Mouse (Mus musculus) gastrocnemius, postnatal 10 days (tissue): ENCODE results near the gene Cyp4f14. TPM values are rescaled to one million over a fixed set of nuclear protein-coding genes. Genes with fewer than 3 reads are reported as not detected.
"Not testable (repeated sequence)": the region's sequence is repeated elsewhere in the genome, so short reads cannot be mapped to it uniquely, and the experiment has no call there.

Experiments used
- DNase-seq: peaks from one replicate; pipeline ENCODE4 v3.0.0; 2021; ENCODE audit warnings: mixed read lengths
- total RNA-seq, 2 experiments: library from RNA; stranded (reverse); gene quantifications; 2 replicates each; pipeline ENCODE4 v1.2.3; 2021

Gene Cyp4f14
- total RNA-seq, 2 experiments from 2014 or later = 0.14 to 0.32 TPM

- peak; percentile 84 for DNase-seq
These were observed 25.6 kb downstream of the Cyp4f14 start, which contains the start of gene Zfp870 for GRCm38 (mm10) chr17:32891239-32892180. Gene Zfp870 (minus strand): TSS chr17:32891642.

GRCm38 (mm10) chr17:32890852-32891238 lies 26.3 kb downstream of the Cyp4f14 start:
- no peak for DNase-seq

GRCm38 (mm10) chr17:32889611-32890010 lies 27.5 kb downstream of the Cyp4f14 start:
- DNase-seq = no peak

GRCm38 (mm10) chr17:32880320-32881218 lies 36.6 kb downstream of the Cyp4f14 start:
- DNase-seq = no peak

GRCm38 (mm10) chr17:32878773-32879172 lies 38.4 kb downstream of the Cyp4f14 start:
- no peak for DNase-seq

GRCm38 (mm10) chr17:32877471-32878171 lies 39.5 kb downstream of the Cyp4f14 start:
- DNase-seq = no peak

- no peak for DNase-seq
These were observed 44.4 kb downstream of the Cyp4f14 start for GRCm38 (mm10) chr17:32872696-32873095.

- no peak for DNase-seq
These were observed 45.1 kb downstream of the Cyp4f14 start for GRCm38 (mm10) chr17:32872091-32872490.

- no peak for DNase-seq
These were observed 45.7 kb downstream of the Cyp4f14 start for GRCm38 (mm10) chr17:32871483-32871882.

GRCm38 (mm10) chr17:32867266-32867665 lies 49.9 kb downstream of the Cyp4f14 start:
- DNase-seq = not testable (repeated sequence)

GRCm38 (mm10) chr17:32856713-32857112 lies 60.4 kb downstream of the Cyp4f14 start:
- not testable (repeated sequence) for DNase-seq

Other genes with a start within 250 kb of the Cyp4f14 start
- not detected for gene Cyp4f15, start 231.7 kb downstream of the Cyp4f14 start, total RNA-seq
- gene Zfp871, start 129.1 kb downstream of the Cyp4f14 start, total RNA-seq = 10 to 100 TPM; 30.6 to 36.4 TPM
- gene Zfp811, start 107.4 kb downstream of the Cyp4f14 start, total RNA-seq = under 1 TPM; 0.77 to 0.87 TPM
- gene Zfp799, start 87.1 kb downstream of the Cyp4f14 start, total RNA-seq = 10 to 100 TPM in 1 of 2 experiments, 1 to 10 TPM in 1; 7.0 to 10.9 TPM
- gene Zfp870, start 25.7 kb downstream of the Cyp4f14 start, total RNA-seq = 1 to 10 TPM; 7.1 to 7.4 TPM
- gene Cyp4f13, start 30.1 kb upstream of the Cyp4f14 start, total RNA-seq = 10 to 100 TPM in 1 of 2 experiments, 1 to 10 TPM in 1; 7.6 to 11.1 TPM
- gene Zfp472, start 48.5 kb upstream of the Cyp4f14 start, total RNA-seq = 1 to 10 TPM; 2.5 to 3.0 TPM
- 1 to 10 TPM; 5.3 to 7.7 TPM for gene Zfp952, start 75.8 kb upstream of the Cyp4f14 start, total RNA-seq
- gene Zfp763, start 116.1 kb upstream of the Cyp4f14 start, total RNA-seq = 1 to 10 TPM; 5.0 to 6.3 TPM
- gene 4921501E09Rik, start 150.7 kb upstream of the Cyp4f14 start, total RNA-seq = not detected
- gene Zfp563, start 172.0 kb upstream of the Cyp4f14 start, total RNA-seq = 1 to 10 TPM; 3.8 to 5.8 TPM
- under 1 TPM; 0.05 to 0.43 TPM for gene Morc2b, start 222.3 kb upstream of the Cyp4f14 start, total RNA-seq